Mouse (Mus musculus) ES-E14 (cell line): ENCODE results near the gene Creld2.

Source experiments
- CHD2 ChIP-seq: IDR thresholded peaks from 2 replicates; pipeline ENCODE4 v1.6.1; 2014; ENCODE audit warnings: mild to moderate bottlenecking, low read depth, low read length, inconsistent platforms
- MAFK ChIP-seq: IDR thresholded peaks from 2 replicates; pipeline ENCODE4 v1.6.1; 2014; ENCODE audit warnings: mild to moderate bottlenecking, low read depth, low read length, inconsistent platforms; ENCODE audit not compliant: insufficient read depth
- ZC3H11A ChIP-seq: IDR thresholded peaks from 2 replicates; pipeline ENCODE4 v1.6.1; 2012; ENCODE audit warnings: low read depth, mild to moderate bottlenecking, inconsistent platforms, low read length, borderline replicate concordance
- ZNF384 ChIP-seq: IDR thresholded peaks from 2 replicates; pipeline ENCODE4 v1.6.1; 2012; ENCODE audit warnings: low read depth, low read length, inconsistent platforms

DNA sequence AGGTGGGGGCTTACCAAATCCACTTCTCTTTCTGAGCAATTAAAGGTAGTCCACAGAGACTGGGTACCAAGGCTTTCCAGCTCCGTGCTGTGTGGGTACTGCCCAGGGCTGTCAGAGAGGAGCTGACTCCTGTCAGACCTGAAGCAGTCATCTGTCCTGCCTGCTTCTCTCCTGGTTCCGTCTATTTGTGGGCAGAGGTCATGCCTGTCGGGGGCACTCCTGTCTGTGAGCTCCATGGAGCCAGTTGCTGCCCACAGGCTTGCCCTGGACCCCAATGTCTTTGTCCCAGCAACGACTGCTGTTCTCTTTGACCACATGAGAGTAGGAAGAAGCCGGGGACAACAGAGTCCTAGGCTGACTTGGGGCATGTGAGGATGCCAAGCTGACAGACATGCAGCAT is 37.2 kb downstream of the Creld2 start:
- TF ChIP-seq CHD2 (no peak), ZNF384 (no peak), MAFK (no peak), ZC3H11A (no peak)
